26 mouse cellular contexts compared by ENCODE assay signal in the genomic region with DNA sequence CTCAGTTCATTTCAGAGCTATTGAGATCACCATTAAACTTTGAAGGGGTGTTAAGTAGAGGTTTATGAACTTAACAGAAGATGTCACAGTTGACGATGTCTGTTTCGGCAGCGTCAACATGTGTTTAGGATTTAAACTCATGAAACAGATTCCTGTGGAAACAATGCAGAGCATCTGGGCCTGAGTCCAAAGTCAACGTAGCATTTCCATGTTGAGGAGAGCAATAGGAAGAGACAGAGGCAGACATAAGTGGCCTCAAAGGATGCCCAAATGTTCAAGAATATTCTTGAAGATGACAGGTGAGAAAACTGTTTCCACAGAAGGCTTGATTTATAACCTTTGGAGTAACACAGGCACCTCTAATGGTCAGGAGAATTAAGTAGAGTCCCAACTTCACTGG.
"Had no signal": no experiment of that assay in that cellular context is flagged by ENCODE, and none has a peak within 500 bp of the region (broad histone marks: within the 10 kb centered on the region; RNA-seq: fewer than 3 reads in every experiment).

No protein-coding gene starts in this region.

- DNase-seq: gastrocnemius, adult 2 months; gastrocnemius, postnatal 10 days; gastrocnemius, postnatal 25 days; heart, adult 18-20 months; heart, postnatal 10 days; heart, postnatal 4 days; kidney, adult 18-20 months; kidney, adult 8-10 months; kidney, postnatal 25 days; left cerebral cortex, postnatal 4 days had no signal

- H3K9ac ChIP-seq: heart, embryonic 12.5 days; hindbrain, embryonic 12.5 days; hindbrain, embryonic 14.5 days; intestine, embryonic 15.5 days; limb, embryonic 12.5 days; limb, embryonic 15.5 days; liver, embryonic 12.5 days; liver, embryonic 14.5 days had no signal

- H3K4me3 ChIP-seq: gastrocnemius, adult 2 months; heart, embryonic 10.5 days; heart, embryonic 12.5 days; hindbrain, embryonic 10.5 days; hindbrain, embryonic 12.5 days; intestine, embryonic 15.5 days; layer of hippocampus, adult 2 months; left cerebral cortex, adult 2 months; limb, embryonic 12.5 days; limb, embryonic 15.5 days; liver, embryonic 12.5 days had no signal

- H3K9me3 ChIP-seq: heart, embryonic 10.5 days; heart, embryonic 12.5 days; hindbrain, embryonic 10.5 days; hindbrain, embryonic 12.5 days; intestine, embryonic 15.5 days; limb, embryonic 12.5 days; limb, embryonic 15.5 days; liver, embryonic 12.5 days had no signal

- ATAC-seq: hindbrain, embryonic 16.5 days; inflammation-experienced regulatory T-cells, adult 6 months; intestine, embryonic 15.5 days; intestine, postnatal 0 days; liver, embryonic 12.5 days had no signal

- H3K27ac ChIP-seq: gastrocnemius, adult 2 months; heart, embryonic 10.5 days; hindbrain, embryonic 10.5 days; hindbrain, embryonic 12.5 days; hindbrain, embryonic 14.5 days; intestine, embryonic 15.5 days; kidney, postnatal 0 days; layer of hippocampus, adult 2 months; left cerebral cortex, adult 2 months; limb, embryonic 12.5 days; limb, embryonic 15.5 days; liver, embryonic 12.5 days; liver, embryonic 14.5 days had no signal

- H3K4me1 ChIP-seq: hindbrain, embryonic 12.5 days; intestine, embryonic 15.5 days; limb, embryonic 12.5 days; limb, embryonic 15.5 days; liver, embryonic 12.5 days had no signal

- H3K4me2 ChIP-seq: heart, embryonic 12.5 days; hindbrain, embryonic 12.5 days; hindbrain, embryonic 14.5 days; intestine, embryonic 15.5 days; limb, embryonic 12.5 days; limb, embryonic 15.5 days; liver, embryonic 12.5 days had no signal

- H3K27me3 ChIP-seq: hindbrain, embryonic 12.5 days; intestine, embryonic 15.5 days; limb, embryonic 12.5 days; limb, embryonic 15.5 days; liver, embryonic 12.5 days had no signal

- H3K36me3 ChIP-seq: heart, embryonic 10.5 days; heart, embryonic 12.5 days; hindbrain, embryonic 10.5 days; hindbrain, embryonic 12.5 days; intestine, embryonic 15.5 days; limb, embryonic 12.5 days; limb, embryonic 15.5 days; liver, embryonic 12.5 days had no signal
